ENCODE assay signal across 8 mouse cellular contexts in the genomic region with DNA sequence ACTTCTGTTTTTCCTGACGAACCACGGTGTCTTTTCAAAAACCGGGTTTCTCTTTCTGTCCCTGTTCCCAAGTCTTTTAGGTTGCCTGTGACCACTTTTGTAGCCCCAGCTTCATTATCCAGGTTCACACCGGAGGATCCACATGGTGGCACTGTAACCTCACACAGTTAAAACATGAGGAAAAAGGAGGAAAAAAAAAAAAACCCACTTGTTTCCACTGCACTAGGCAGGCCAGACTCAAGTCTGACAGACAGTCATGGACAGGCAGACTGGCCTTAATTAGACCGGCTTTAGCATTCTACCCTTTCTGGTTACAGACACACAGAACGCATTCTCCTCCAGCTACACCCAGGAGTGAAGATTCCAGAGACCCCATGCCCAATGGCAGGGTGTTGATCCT. TPM values are rescaled to one million over a fixed set of nuclear protein-coding genes. Genes with fewer than 3 reads are reported as not detected.
DNase-seq lines count a peak whose midpoint lies in the region; ATAC-seq lines count a peak whose summit lies in the region.

No protein-coding gene starts in this region.

- DNase-seq in CD4-positive, CD25-positive, alpha-beta regulatory T cell, adult 2 months (ENCODE audit: low read depth, low spot score): peak; percentile 75
- peak; percentile 23 for DNase-seq in adrenal gland, adult 8-10 months
- DNase-seq in embryo, embryonic 11 days: peak; percentile 77
- DNase-seq in heart, adult 9 months (ENCODE audit: low spot score in 2 of 2): peak; percentile 23 to 50
- DNase-seq in kidney, postnatal 10 days: peak; percentile 77
- DNase-seq in liver, embryonic 11.5 days (ENCODE audit: low spot score): peak; percentile 43
- peak; percentile 36 to 49 for DNase-seq in thymus, postnatal 36 days

- no peak overlapping the region for H3K27ac ChIP-seq in liver, embryonic 11.5 days (ENCODE audit: low read depth, low read length)
- H3K27ac ChIP-seq in neural tube, embryonic 14.5 days (ENCODE audit: low read depth, low read length): no peak overlapping the region

- no peaks in the 10 kb centered on the region for H3K9me3 ChIP-seq in liver, embryonic 11.5 days (ENCODE audit: control insufficient read depth, low read length)
- H3K9me3 ChIP-seq in neural tube, embryonic 14.5 days (ENCODE audit: control insufficient read depth, low read length): no peaks in the 10 kb centered on the region

- H3K4me2 ChIP-seq in liver, embryonic 11.5 days: no peak overlapping the region
- no peak overlapping the region for H3K4me2 ChIP-seq in neural tube, embryonic 14.5 days (ENCODE audit: low read depth, low read length)

- H3K4me1 ChIP-seq in liver, embryonic 11.5 days (replicated peaks; ENCODE audit: control insufficient read depth, insufficient read depth, low read length): no peaks in the 10 kb centered on the region
- no peaks in the 10 kb centered on the region for H3K4me1 ChIP-seq in neural tube, embryonic 14.5 days (ENCODE audit: control insufficient read depth, insufficient read depth, low read length)

- no peak overlapping the region for H3K4me3 ChIP-seq in liver, embryonic 11.5 days (ENCODE audit: low read depth, low read length)
- H3K4me3 ChIP-seq in neural tube, embryonic 14.5 days (ENCODE audit: low read depth, low read length): no peak overlapping the region

- 0 out of 2 replicates have a peak, but pooled peaks have one; percentile 32 for ATAC-seq in liver, embryonic 11.5 days (replicated peaks; ENCODE audit: low FRiP score)
- ATAC-seq in neural tube, embryonic 14.5 days (ENCODE audit: low read depth): peak; percentile 77; the same call in 1 of the 2 replicates

- H3K27me3 ChIP-seq in liver, embryonic 11.5 days (replicated peaks; ENCODE audit: control insufficient read depth, insufficient read depth, low read length): no peaks in the 10 kb centered on the region
- H3K27me3 ChIP-seq in neural tube, embryonic 14.5 days (ENCODE audit: control insufficient read depth, insufficient read depth, low read length): no peaks in the 10 kb centered on the region

- no peaks in the 10 kb centered on the region for H3K36me3 ChIP-seq in liver, embryonic 11.5 days (ENCODE audit: control insufficient read depth, insufficient read depth, low read length)
- H3K36me3 ChIP-seq in neural tube, embryonic 14.5 days (ENCODE audit: control insufficient read depth, insufficient read depth, low read length): no peaks in the 10 kb centered on the region

- 28% methylated on average over 6 of the region's 6 CpGs for WGBS in liver, embryonic 11.5 days
- WGBS in neural tube, embryonic 14.5 days: 44% methylated on average over 6 of the region's 6 CpGs

- H3K9ac ChIP-seq in liver, embryonic 11.5 days (ENCODE audit: low read depth, low read length): no peak overlapping the region
- no peak overlapping the region for H3K9ac ChIP-seq in neural tube, embryonic 14.5 days (replicated peaks; ENCODE audit: low read depth, low read length)

RNA-seq across cellular contexts. Expression of a gene that starts 4.2 kb away (rescaled TPM):
- total RNA-seq in adrenal gland, adult 8-10 months (2022): not detected
- polyA plus RNA-seq in liver, embryonic 11.5 days (2014; fragmentation: Nextera tagmentation; extraction: Ambion mirVana): not detected in 2 replicates
- polyA plus RNA-seq in neural tube, embryonic 14.5 days (2014; fragmentation: Nextera tagmentation; extraction: Ambion mirVana): not detected in 2 replicates

Comparison
In these comparisons a context has a peak if more than half of its experiments do, and no peak if none do; other contexts are left out.
1. DNase-seq: peak in every context shown above with its lines; median percentile 77 in embryo, embryonic 11 days; 77 in kidney, postnatal 10 days; 75 in CD4-positive, CD25-positive, alpha-beta regulatory T cell, adult 2 months; 43 in liver, embryonic 11.5 days; 42 in thymus, postnatal 36 days; 36 in heart, adult 9 months; 23 in adrenal gland, adult 8-10 months.